Mouse (Mus musculus) myocyte (in vitro differentiated cells): Measurements from ENCODE around the gene Mt2. TPM values are rescaled to one million over a fixed set of nuclear protein-coding genes. Genes with fewer than 3 reads are reported as not detected.

Experiments used
- H3K27me3 ChIP-seq: one replicate; pipeline ENCODE4 v1.6.1; 2011; ENCODE audit not compliant: control insufficient read depth, insufficient read depth, insufficient read length
- H3K36me3 ChIP-seq: one replicate; pipeline ENCODE4 v1.6.1; 2011; ENCODE audit not compliant: control insufficient read depth, insufficient read depth
- H3K4me2 ChIP-seq: one replicate; pipeline ENCODE4 v1.6.1; 2011; ENCODE audit warnings: low read depth, control low read depth
- H3K4me3 ChIP-seq: one replicate; pipeline ENCODE4 v1.5.1; 2011; ENCODE audit warnings: mild to moderate bottlenecking, control low read depth, moderate library complexity
- H3K79me2 ChIP-seq: one replicate; pipeline ENCODE4 v1.6.1; 2011; ENCODE audit not compliant: control insufficient read depth, insufficient read depth
- H3ac ChIP-seq: one replicate; pipeline ENCODE4 v1.6.1; 2011; ENCODE audit not compliant: control insufficient read depth, insufficient read length
- CEBPB ChIP-seq: IDR thresholded peaks from 2 replicates; pipeline ENCODE4 v1.6.1; 2011; ENCODE audit warnings: mild to moderate bottlenecking, moderate library complexity; ENCODE audit not compliant: poor library complexity, insufficient read depth, severe bottlenecking
- E2F4 ChIP-seq: IDR thresholded peaks from one replicate; pipeline ENCODE4 v1.6.1; 2011; ENCODE audit warnings: mild to moderate bottlenecking, control low read depth, moderate library complexity; ENCODE audit not compliant: insufficient read depth
- MAX ChIP-seq: IDR thresholded peaks from one replicate; pipeline ENCODE4 v1.6.1; 2011; ENCODE audit warnings: low read depth, mild to moderate bottlenecking, control low read depth
- MYOD1 ChIP-seq, 3 experiments: IDR thresholded peaks; one replicate each; pipeline ENCODE4 v1.6.1; 2011; ENCODE audit warnings: control low read depth in 2 of 3, low read depth in 2 of 3, mild to moderate bottlenecking in 2 of 3, moderate library complexity in 1 of 3; ENCODE audit not compliant: insufficient read length in 2 of 3, control insufficient read depth in 1 of 3
- MYOG ChIP-seq, 3 experiments: IDR thresholded peaks; one replicate each; pipeline ENCODE4 v1.6.1; 2011; ENCODE audit warnings: control low read depth in 2 of 3, low read depth in 2 of 3, mild to moderate bottlenecking in 2 of 3; ENCODE audit not compliant: insufficient read length in 2 of 3, control insufficient read depth in 1 of 3, insufficient read depth in 1 of 3
- POLR2A ChIP-seq: IDR thresholded peaks from one replicate; pipeline ENCODE4 v1.6.1; 2011; ENCODE audit warnings: low read depth, mild to moderate bottlenecking, control low read depth, moderate library complexity; ENCODE audit not compliant: insufficient read length
- POLR2AphosphoS2 ChIP-seq: IDR thresholded peaks from one replicate; pipeline ENCODE4 v1.6.1; 2011; ENCODE audit warnings: low read depth, control low read depth; ENCODE audit not compliant: insufficient read length
- REST ChIP-seq: IDR thresholded peaks from one replicate; pipeline ENCODE4 v1.6.1; 2011; ENCODE audit warnings: mild to moderate bottlenecking, control low read depth, moderate library complexity; ENCODE audit not compliant: insufficient read depth, insufficient read length
- SRF ChIP-seq: IDR thresholded peaks from one replicate; pipeline ENCODE4 v1.6.1; 2011; ENCODE audit warnings: low read depth; ENCODE audit not compliant: control insufficient read depth, insufficient read length
- TCF12 ChIP-seq: IDR thresholded peaks from one replicate; pipeline ENCODE4 v1.6.1; 2011; ENCODE audit warnings: mild to moderate bottlenecking, control low read depth; ENCODE audit not compliant: poor library complexity, insufficient read depth, severe bottlenecking
- TCF3 ChIP-seq: IDR thresholded peaks from one replicate; pipeline ENCODE4 v1.6.1; 2011; ENCODE audit warnings: low read depth, control low read depth; ENCODE audit not compliant: insufficient read length
- USF1 ChIP-seq: IDR thresholded peaks from one replicate; pipeline ENCODE4 v1.6.1; 2011; ENCODE audit warnings: low read depth, mild to moderate bottlenecking, control low read depth, moderate library complexity
- polyA plus RNA-seq: library from polyadenylated mRNA; unstranded; fragments of >200 nt; fragmentation: generic; extraction: Trizol; gene quantifications from one replicate; pipeline ENCODE4 v1.2.1, GENCODE M21; 2012; ENCODE audit warnings: missing spikeins

Mt2 gene
- polyA plus RNA-seq, 1 experiment, result 699 TPM

GRCm38 (mm10) chr8:94183117-94183516 is 10.7 kb downstream of the Mt2 start:
- Histone ChIP-seq H3K4me3 (peak overlapping the region; percentile 11), H3K79me2 (peaks cover 14% of the 10 kb centered on the region), H3K27me3 (no peaks in the 10 kb centered on the region), H3K4me2 (peak overlapping the region; percentile 97), H3ac (no peak overlapping the region), H3K36me3 (no peaks in the 10 kb centered on the region)
- no peak for TF ChIP-seq MYOG (IDR thresholded peaks at IDR 0.05; ENCODE audit: control insufficient read depth in 1 of 3, insufficient read depth in 1 of 3, insufficient read length in 2 of 3, low read depth in 2 of 3)
- peak; percentile 11 for TF ChIP-seq E2F4
- TF ChIP-seq TCF3, result no peak

DNA sequence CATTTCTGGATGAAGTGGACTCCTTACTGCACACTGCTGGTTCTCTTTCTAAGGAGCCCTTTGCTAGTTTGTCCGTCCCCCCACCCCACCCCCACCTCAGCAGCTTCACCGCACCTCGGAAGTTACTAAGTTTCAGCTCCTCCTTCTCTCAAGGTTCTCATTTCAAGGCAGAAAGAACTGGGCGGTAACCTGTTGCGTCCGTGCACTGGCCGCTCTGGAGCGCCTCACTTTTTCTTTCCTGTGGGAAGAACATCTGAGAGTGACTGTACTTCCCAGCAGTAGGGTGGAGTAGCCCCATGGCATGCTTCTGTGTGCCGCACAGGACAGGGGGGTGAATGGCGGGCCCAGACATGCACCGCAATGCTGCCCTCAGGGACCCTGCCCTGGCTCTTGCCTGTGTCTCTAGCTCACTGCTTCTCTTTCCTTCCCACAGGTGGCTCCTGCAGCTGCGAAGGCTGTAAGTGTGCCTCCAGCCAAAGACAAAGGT is 11.9 kb downstream of the Mt2 start:
- Histone ChIP-seq H3K27me3 (no peaks in the 10 kb centered on the region), H3K79me2 (peaks cover 11% of the 10 kb centered on the region), H3ac (no peak overlapping the region), H3K4me2 (no peak overlapping the region), H3K4me3 (no peak overlapping the region), H3K36me3 (no peaks in the 10 kb centered on the region)
- TF ChIP-seq POLR2AphosphoS2, result no peak
- no peak for TF ChIP-seq TCF3
- no peak for TF ChIP-seq CEBPB
- no peak for TF ChIP-seq E2F4
- no peak for TF ChIP-seq MYOD1 (IDR thresholded peaks at IDR 0.05; ENCODE audit: control insufficient read depth in 1 of 3, insufficient read length in 2 of 3, low read depth in 2 of 3)
- no peak for TF ChIP-seq POLR2A
- no peak for TF ChIP-seq REST
- no peak for TF ChIP-seq MYOG (IDR thresholded peaks at IDR 0.05; ENCODE audit: control insufficient read depth in 1 of 3, insufficient read depth in 1 of 3, insufficient read length in 2 of 3, low read depth in 2 of 3)
- no peak for TF ChIP-seq MAX
- no peak for TF ChIP-seq TCF12
- no peak for TF ChIP-seq USF1
- TF ChIP-seq SRF, result no peak

GRCm38 (mm10) chr8:94185791-94186190 is 13.3 kb downstream of the Mt2 start:
- H3K4me2 ChIP-seq, result no peak overlapping the region
- H3K27me3 ChIP-seq, result no peaks in the 10 kb centered on the region
- TF ChIP-seq SRF (no peak), TCF3 (no peak), REST (no peak), MAX (no peak)
- no peak overlapping the region for H3ac ChIP-seq
- no peak overlapping the region for H3K4me3 ChIP-seq
- no peaks in the 10 kb centered on the region for H3K36me3 ChIP-seq
- H3K79me2 ChIP-seq, result no peaks in the 10 kb centered on the region

- no peak overlapping the region for H3K4me3 ChIP-seq
- no peak overlapping the region for H3K4me2 ChIP-seq
- no peaks in the 10 kb centered on the region for H3K27me3 ChIP-seq
- H3ac ChIP-seq, result no peak overlapping the region
- no peaks in the 10 kb centered on the region for H3K79me2 ChIP-seq
- no peaks in the 10 kb centered on the region for H3K36me3 ChIP-seq
- TF ChIP-seq MAX (no peak), MYOD1 (IDR thresholded peaks at IDR 0.05; ENCODE audit: control insufficient read depth in 1 of 3, insufficient read length in 2 of 3, low read depth in 2 of 3) (peak in 1 of 3 experiments; percentile 19)
Observed at GRCm38 (mm10) chr8:94186542-94186941, 14.1 kb downstream of the Mt2 start.

GRCm38 (mm10) chr8:94187290-94188002 is 15.0 kb downstream of the Mt2 start:
- Histone ChIP-seq H3K4me2 (no peak overlapping the region), H3K4me3 (no peak overlapping the region), H3K36me3 (no peaks in the 10 kb centered on the region), H3K79me2 (no peaks in the 10 kb centered on the region), H3K27me3 (no peaks in the 10 kb centered on the region), H3ac (no peak overlapping the region)
- TF ChIP-seq USF1 (no peak), MYOD1 (IDR thresholded peaks at IDR 0.05; ENCODE audit: control insufficient read depth in 1 of 3, insufficient read length in 2 of 3, low read depth in 2 of 3) (no peak), POLR2A (no peak)
